Mouse (Mus musculus): ENCODE measurements around the gene Slbp.

Slbp gene

GRCm38 (mm10) chr5:33651921-33652782 is at the start of gene Slbp:
Gene Slbp (minus strand): TSS chr5:33652574.
- DNase-seq (ENCODE audit: low spot score in 2 of 2): peak; percentile 87 to 93

- DNase-seq (ENCODE audit: low spot score in 2 of 2): no peak
Observed at GRCm38 (mm10) chr5:33701832-33702231, 49.5 kb upstream of the Slbp start.

GRCm38 (mm10) chr5:33700010-33700409 is 47.6 kb upstream of the Slbp start:
- DNase-seq (ENCODE audit: low spot score in 2 of 2): no peak

- no peak for DNase-seq (ENCODE audit: low spot score in 2 of 2)
Observed at GRCm38 (mm10) chr5:33698669-33699068, 46.3 kb upstream of the Slbp start.

- peak in 1 of 2 experiments; percentile 21 for DNase-seq (ENCODE audit: low spot score in 2 of 2)
Observed at GRCm38 (mm10) chr5:33697947-33698512, 45.7 kb upstream of the Slbp start.

- no peak for DNase-seq (ENCODE audit: low spot score in 2 of 2)
Observed at GRCm38 (mm10) chr5:33697534-33697933, 45.2 kb upstream of the Slbp start.

GRCm38 (mm10) chr5:33696430-33696829 is 44.1 kb upstream of the Slbp start:
- DNase-seq (ENCODE audit: low spot score in 2 of 2): no peak

GRCm38 (mm10) chr5:33695718-33696121 is 43.3 kb upstream of the Slbp start:
- DNase-seq (ENCODE audit: low spot score in 2 of 2): no peak

- peak in 1 of 2 experiments; percentile 31 for DNase-seq (ENCODE audit: low spot score in 2 of 2)
Observed at GRCm38 (mm10) chr5:33694848-33695717, 42.7 kb upstream of the Slbp start.

GRCm38 (mm10) chr5:33694461-33694847 is 42.1 kb upstream of the Slbp start:
- no peak for DNase-seq (ENCODE audit: low spot score in 2 of 2)

GRCm38 (mm10) chr5:33692393-33692792 is 40.0 kb upstream of the Slbp start:
- no peak for DNase-seq (ENCODE audit: low spot score in 2 of 2)

- no peak for DNase-seq (ENCODE audit: low spot score in 2 of 2)
Observed at GRCm38 (mm10) chr5:33689852-33690645, 37.7 kb upstream of the Slbp start.

GRCm38 (mm10) chr5:33689221-33689844 is 37.0 kb upstream of the Slbp start:
- DNase-seq (ENCODE audit: low spot score in 2 of 2): peak in 1 of 2 experiments; percentile 38

GRCm38 (mm10) chr5:33688278-33689220 is 36.2 kb upstream of the Slbp start:
- no peak for DNase-seq (ENCODE audit: low spot score in 2 of 2)

GRCm38 (mm10) chr5:33687142-33687541 is 34.8 kb upstream of the Slbp start:
- DNase-seq (ENCODE audit: low spot score in 2 of 2): no peak

- no peak for DNase-seq (ENCODE audit: low spot score in 2 of 2)
Observed at GRCm38 (mm10) chr5:33684932-33685331, 32.6 kb upstream of the Slbp start.

- peak in 1 of 2 experiments; percentile 48 for DNase-seq (ENCODE audit: low spot score in 2 of 2)
Observed at GRCm38 (mm10) chr5:33683897-33684652, 31.7 kb upstream of the Slbp start.

- no peak for DNase-seq (ENCODE audit: low spot score in 2 of 2)
Observed at GRCm38 (mm10) chr5:33682963-33683362, 30.6 kb upstream of the Slbp start.

Measured in cerebellum, postnatal 4 days (tissue).